20 mouse cellular contexts compared by ENCODE assay signal in genomic region chr11:30615977-30616376, GRCm38 (mm10). TPM values are rescaled to one million over a fixed set of nuclear protein-coding genes. Genes with fewer than 3 reads are reported as not detected.
DNase-seq lines count a peak whose midpoint lies in the region; ATAC-seq lines count a peak whose summit lies in the region.
"Had no signal": no experiment of that assay in that cellular context is flagged by ENCODE, and none has a peak within 500 bp of the region (broad histone marks: within the 10 kb centered on the region; RNA-seq: fewer than 3 reads in every experiment).

No protein-coding gene starts in this region.

- H3K9ac ChIP-seq in liver, embryonic 13.5 days, result no peak overlapping the region
- H3K9ac ChIP-seq: forebrain, embryonic 13.5 days; forebrain, postnatal 0 days; hindbrain, embryonic 12.5 days had no signal

- no peak overlapping the region for H3K4me2 ChIP-seq in liver, embryonic 13.5 days
- H3K4me2 ChIP-seq: forebrain, embryonic 13.5 days; hindbrain, embryonic 12.5 days had no signal

- ATAC-seq in liver, embryonic 13.5 days (ENCODE audit: low read depth), result peak; percentile 75
- ATAC-seq: CD4-positive, CD25-positive, alpha-beta regulatory T cell, adult 4 months; forebrain, embryonic 13.5 days; forebrain, postnatal 0 days; hindbrain, embryonic 16.5 days; inflammation-experienced regulatory T-cells, adult 6 months; intestine, postnatal 0 days had no signal

- H3K27me3 ChIP-seq in liver, embryonic 13.5 days, result no peaks in the 10 kb centered on the region
- H3K27me3 ChIP-seq: forebrain, embryonic 13.5 days; hindbrain, embryonic 12.5 days had no signal

- H3K9me3 ChIP-seq in liver, embryonic 13.5 days (replicated peaks), result no peaks in the 10 kb centered on the region
- H3K9me3 ChIP-seq: forebrain, embryonic 13.5 days; hindbrain, embryonic 12.5 days had no signal

- no peaks in the 10 kb centered on the region for H3K36me3 ChIP-seq in liver, embryonic 13.5 days
- H3K36me3 ChIP-seq: hindbrain, embryonic 12.5 days had no signal

- H3K4me1 ChIP-seq in liver, embryonic 13.5 days (replicated peaks), result peaks cover 38% of the 10 kb centered on the region
- H3K4me1 ChIP-seq: forebrain, embryonic 13.5 days; hindbrain, embryonic 12.5 days had no signal

- DNase-seq in adrenal gland, adult 2 months, result peak; percentile 3
- no peak for DNase-seq in adrenal gland, postnatal 14 days
- DNase-seq in ovary, postnatal 36 days (ENCODE audit: low spot score), result peak; percentile 9
- no peak for DNase-seq in ovary, postnatal 10 days (ENCODE audit: low spot score)
- DNase-seq in liver, embryonic 13.5 days, result peak; percentile 20
- no peak for DNase-seq in embryo, embryonic 9.5 days (ENCODE audit: extremely low spot score)
- no peak for DNase-seq in embryo, embryonic 11 days
- DNase-seq: B cell, adult 2 months; cerebellum, adult 8-10 months; cerebellum, postnatal 14 days; forebrain, postnatal 0 days; gastrocnemius, postnatal 14 days; heart, postnatal 10 days; heart, postnatal 4 days had no signal

- H3K27ac ChIP-seq in liver, embryonic 13.5 days, result no peak overlapping the region
- H3K27ac ChIP-seq: forebrain, embryonic 13.5 days; hindbrain, embryonic 12.5 days had no signal

- 27% methylated on average over 1 of the region's 1 CpGs for WGBS in liver, embryonic 13.5 days (ENCODE audit: insufficient replicate concordance)

- no peak overlapping the region for H3K4me3 ChIP-seq in liver, embryonic 13.5 days (replicated peaks)
- H3K4me3 ChIP-seq: forebrain, embryonic 13.5 days; hindbrain, embryonic 12.5 days had no signal

RNA-seq across cellular contexts. Expression of gene Acyp2, which starts 33.4 kb away (rescaled TPM):
- 10 to 100 TPM; 25.9 to 37.1 TPM for total RNA-seq in adrenal gland, adult 2 months (2021)
- 3.9 TPM in 2 replicates for polyA plus RNA-seq in adrenal gland, adult 2 months (2012; rRNA removed)
- total RNA-seq in adrenal gland, postnatal 14 days (2021), result 49.0 and 60.8 TPM in 2 replicates
- 6.0 and 6.8 TPM in 2 replicates for polyA plus RNA-seq in liver, embryonic 13.5 days (2015; fragmentation: Nextera tagmentation; extraction: Ambion mirVana)

Comparison
In these comparisons a context has a peak if more than half of its experiments do, and no peak if none do; other contexts are left out.
1. DNase-seq: peak in adrenal gland, adult 2 months (single experiment), ovary, postnatal 36 days (single experiment) and liver, embryonic 13.5 days (single experiment); none in adrenal gland, postnatal 14 days (single experiment), ovary, postnatal 10 days (single experiment), embryo, embryonic 9.5 days (single experiment) and embryo, embryonic 11 days (single experiment).